Mouse (Mus musculus): ENCODE results near the gene Acan. TPM values are rescaled to one million over a fixed set of nuclear protein-coding genes. Genes with fewer than 3 reads are reported as not detected.

Acan gene
- polyA plus RNA-seq (2012), result 0.02 TPM in 1 of 2 replicates, not detected in the other

DNA sequence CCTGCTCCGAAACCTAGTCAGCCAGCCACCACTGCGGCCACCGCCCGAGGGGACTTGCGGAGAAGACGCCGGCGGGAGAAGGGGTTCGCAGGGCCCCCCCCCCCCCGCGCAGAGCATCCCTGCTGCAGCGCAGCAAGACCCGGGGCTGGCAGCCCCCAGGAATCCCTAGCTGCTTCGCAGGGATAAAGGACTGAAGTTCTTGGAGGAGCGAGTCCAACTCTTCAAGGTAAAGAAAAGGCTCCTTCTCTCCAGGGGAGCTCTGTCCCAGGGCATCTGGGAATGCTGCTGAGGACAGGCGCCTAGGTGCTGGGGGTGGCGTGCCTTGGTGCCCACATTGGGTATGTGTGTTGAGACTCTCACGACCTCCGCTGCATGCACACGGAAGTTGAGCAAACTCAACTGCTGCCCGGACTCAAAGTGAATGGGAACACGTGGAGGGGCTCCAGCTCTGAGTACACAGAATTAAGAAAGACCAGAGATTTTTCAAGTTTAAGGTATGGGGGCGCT lies at the start of gene Acan:
Gene Acan, plus strand, starts transcription at position 101 of the 507 bp plus-strand sequence.
- TF ChIP-seq GATA1 (IDR thresholded peaks at IDR 0.05; ENCODE audit: low read length), result no peak

DNA sequence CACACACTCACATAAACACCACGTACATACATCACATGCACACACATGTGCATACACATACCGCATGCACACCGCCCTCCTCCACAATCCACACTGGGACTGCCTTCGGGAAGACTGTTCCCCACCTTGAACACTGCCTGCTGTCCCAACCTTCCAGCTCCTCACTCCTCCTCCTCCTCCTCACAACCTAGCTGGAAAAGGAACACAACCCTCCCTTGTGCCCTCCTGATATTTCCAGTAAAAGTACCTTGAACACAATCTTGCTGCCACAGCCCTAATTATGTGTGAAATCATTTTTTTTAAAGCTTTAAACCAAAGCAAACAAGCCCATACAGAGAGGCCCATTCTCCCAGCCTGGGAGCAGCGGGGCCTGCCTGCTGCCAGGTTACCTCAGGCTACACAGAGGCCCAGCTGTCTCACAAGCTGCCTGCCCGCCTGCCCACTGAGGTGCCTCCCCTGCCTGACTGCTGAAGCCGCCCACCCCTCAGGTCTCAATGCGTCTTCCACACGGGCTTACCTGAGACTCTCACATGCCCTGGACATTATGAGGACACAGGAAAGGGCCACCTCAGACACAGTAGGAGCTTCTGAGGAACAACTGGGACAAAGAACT lies 31.9 kb upstream of the Acan start:
- no peak for TF ChIP-seq GATA1 (IDR thresholded peaks at IDR 0.05; ENCODE audit: low read length)

DNA sequence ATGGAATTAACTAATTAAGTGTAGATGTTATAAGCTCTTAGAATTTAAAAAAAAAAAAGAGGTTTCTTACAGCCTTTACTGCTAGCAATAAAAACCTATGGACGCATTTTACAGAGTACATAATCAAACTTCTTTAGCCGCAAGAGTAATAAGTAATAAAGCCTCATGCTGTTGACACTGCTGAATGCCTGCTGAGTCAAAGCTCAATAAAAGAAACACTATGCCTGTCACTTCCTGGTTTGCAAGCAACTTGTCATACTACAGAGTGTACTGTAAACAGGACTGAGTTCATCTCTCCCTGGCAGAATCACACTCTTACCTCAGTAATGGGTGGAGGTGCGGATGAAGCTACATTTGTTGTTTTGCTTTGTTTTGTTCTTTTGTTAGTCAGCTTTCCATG lies 24.1 kb upstream of the Acan start:
- no peak for TF ChIP-seq GATA1 (IDR thresholded peaks at IDR 0.05; ENCODE audit: low read length)

DNA sequence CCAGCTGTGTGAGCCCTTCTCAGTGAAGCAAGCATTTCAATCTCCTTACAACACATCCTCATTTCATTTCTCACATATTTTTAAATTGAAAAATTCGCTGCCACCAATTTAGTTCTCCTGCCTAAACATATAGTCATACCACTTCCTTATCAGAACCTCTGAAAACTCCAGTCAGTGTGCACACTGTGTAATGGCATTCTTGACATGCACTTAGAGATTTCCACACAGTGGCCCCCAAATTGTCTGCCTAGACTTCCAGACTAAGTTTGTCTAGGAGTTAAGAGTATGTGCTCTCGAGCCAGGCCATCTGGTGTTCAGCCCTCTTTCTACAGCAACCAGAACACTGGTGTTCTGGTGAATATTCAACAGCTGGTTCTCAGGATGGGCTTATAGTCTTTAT lies 19.5 kb upstream of the Acan start:
- TF ChIP-seq GATA1 (IDR thresholded peaks at IDR 0.05; ENCODE audit: low read length), result no peak

DNA sequence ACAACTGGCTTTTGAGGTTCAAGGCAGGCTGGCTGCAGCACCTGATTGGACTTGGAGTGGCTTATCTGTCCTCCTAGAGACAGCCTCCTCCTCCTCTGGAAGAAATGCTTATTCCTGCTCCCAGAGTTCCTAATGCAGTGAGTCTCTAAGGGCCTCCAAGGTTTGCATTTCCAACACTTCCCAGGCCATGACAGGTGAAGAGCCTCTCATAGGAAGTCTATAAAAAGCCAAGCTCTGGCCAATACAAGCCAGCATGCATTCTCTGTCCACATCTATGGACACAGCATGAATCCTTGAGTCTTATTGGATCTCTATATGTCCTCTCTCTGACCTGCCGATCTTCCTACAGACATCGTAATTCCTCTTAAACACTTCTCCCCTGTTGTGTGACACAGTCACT lies 18.8 kb upstream of the Acan start:
- no peak for TF ChIP-seq GATA1 (IDR thresholded peaks at IDR 0.05; ENCODE audit: low read length)

DNA sequence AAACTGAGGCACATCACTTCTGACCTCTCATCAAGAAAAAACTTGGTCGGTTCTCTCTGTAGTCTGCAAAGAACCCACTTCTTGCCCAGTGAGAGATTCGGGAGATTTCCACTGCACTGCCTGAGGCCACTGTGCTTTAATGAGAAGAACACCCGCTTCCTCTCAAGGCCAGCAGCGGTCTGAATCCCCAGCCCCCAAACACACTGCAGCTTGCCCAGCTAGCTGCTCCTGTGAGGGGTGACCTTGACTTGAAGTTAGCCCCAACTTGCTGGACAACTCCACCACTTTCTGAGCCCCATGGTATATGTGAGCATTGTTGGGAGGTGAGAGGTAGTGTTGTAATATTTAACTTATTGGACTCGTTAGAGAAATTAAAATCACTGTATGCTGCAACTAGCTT lies 1.2 kb upstream of the Acan start:
- no peak for TF ChIP-seq GATA1 (IDR thresholded peaks at IDR 0.05; ENCODE audit: low read length)

DNA sequence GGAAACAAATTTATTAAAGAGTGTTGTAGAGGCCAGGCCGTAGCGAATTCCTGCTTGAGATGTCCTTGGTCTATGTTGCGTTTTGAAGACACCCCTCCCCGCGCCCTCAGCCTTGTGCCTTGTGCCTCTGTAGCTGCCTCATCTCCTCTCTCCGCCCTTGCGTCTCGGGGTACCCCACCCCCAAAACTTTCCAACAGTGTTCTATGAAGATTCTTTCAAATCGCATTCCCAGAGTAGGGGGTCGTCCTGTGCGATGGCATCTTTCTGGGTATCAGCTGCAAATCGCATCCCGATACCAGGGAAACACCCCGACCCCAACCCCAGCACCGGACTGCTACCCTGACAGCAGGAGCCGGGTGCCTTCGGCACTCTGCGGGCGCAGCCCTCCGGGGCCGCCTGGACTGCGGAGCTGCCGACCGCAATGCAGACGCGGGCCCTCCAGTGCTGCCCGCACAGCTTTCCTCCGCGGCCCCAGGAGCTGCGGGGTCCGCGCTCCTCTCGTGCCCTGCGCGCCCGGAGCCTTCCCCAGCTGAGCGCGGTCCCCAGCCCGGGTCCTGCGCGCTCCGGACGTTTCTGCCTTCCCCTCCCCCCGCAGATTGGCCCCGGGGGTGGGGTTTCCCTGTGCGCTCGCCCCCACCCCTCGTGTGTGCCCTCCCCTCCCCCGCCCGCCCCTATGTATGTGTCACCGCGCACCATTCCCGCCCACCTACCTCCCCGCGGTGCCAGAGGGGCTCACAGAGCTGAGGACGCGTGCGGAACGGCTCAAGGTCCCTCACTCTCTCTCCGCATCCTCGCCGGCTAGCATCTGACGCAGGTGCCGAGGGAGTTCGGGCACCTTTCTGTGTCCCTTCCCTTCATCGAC lies 531 bp upstream of the Acan start:
- TF ChIP-seq GATA1 (IDR thresholded peaks at IDR 0.05; ENCODE audit: low read length), result no peak

DNA sequence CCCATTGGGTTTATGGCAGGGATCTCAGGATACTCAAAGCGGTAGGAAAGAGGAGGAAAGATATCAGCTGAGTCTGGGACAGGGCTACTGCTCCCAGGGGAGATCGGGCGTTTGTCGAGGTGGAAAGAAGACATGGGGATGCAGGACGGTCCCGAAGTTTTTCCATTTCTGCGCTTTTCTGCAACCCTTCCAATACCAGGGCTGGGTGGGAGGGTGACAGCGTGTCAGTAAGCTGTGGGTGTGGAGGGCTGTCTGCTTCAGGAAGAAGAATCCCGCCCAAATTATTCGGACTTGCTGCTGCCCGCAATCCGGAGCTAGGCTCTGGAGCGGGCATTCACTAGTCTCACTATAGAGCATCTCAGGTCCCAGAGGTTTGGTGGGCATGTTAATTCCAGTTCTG lies 828 bp downstream of the Acan start:
- no peak for TF ChIP-seq GATA1 (IDR thresholded peaks at IDR 0.05; ENCODE audit: low read length)

DNA sequence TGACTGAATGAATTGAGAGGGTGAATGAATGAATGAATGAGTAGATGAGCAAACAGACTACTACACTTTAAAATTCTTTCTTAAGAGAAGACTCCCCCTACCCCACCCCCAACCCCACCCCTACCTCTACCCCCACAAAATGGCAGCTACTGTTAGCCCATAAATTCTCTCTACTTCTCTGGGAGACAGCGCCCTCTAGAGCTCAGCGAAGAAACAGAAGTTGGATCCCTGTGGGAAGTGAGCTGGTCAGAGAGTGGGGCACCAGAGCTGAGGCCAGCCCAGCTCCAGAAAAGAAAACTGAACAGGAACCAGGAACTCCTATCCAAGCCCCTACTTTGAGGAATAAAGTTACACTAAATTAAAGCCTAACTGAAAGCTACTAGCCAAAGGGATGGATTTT lies 5.3 kb downstream of the Acan start:
- no peak for TF ChIP-seq GATA1 (IDR thresholded peaks at IDR 0.05; ENCODE audit: low read length)

DNA sequence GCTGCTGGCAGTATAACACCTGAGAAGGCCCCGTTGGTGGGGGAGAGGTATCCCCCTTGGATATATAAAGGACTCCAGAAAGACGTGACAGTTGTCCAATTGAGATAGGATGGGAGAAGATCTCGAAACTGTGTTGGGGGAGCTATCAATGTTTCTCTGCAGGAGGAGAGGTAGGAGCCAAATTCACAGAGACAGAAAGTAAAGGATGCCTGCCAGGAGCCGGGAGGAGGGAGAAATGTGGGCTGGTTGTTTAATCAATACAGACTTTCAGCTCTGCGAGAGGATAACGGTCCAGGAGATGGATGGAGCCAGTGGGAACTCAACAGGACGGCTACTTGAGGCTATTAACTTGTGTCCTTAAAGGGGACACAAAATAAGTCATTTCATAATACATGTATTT lies 14.2 kb downstream of the Acan start:
- no peak for TF ChIP-seq GATA1 (IDR thresholded peaks at IDR 0.05; ENCODE audit: low read length)

DNA sequence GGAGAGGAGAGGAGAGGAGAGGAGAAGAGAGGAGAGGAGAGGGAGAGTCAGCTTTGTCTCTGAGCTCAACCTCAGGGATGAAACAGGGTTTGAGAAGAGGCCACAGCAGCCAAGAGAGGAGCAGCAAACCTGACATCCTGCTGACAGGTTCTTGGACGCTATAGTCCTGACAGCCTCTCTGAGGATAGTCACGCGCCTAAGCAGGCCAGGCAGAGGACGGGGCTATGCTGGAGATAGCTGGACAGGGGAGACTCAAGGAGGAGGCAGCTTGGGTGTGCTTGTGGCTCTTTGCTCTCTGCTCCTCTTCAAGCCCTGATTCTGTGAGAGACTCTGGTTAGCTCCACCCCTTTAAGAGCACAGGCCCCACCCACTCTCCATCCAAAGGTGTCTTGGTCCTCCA lies 14.9 kb downstream of the Acan start:
- TF ChIP-seq GATA1 (IDR thresholded peaks at IDR 0.05; ENCODE audit: low read length), result no peak

DNA sequence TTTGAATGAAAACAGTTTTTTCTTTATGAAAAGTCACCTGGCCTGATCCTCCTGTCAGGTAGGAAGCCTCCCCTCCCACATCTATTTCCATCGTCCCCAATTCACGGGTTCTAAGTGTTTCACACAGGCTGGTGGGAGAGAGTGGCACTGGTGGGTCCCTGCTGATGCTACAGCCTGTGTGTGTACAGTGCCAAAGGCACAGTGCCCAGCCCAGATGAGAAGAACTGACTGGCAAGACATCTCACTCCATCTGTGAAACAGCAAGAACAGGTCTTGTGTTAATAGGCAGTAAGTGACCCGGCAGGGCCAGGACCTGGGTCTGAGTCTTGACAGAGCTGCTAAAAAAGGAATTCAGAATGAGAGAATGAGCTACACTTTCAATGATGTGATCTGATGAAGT lies 25.9 kb downstream of the Acan start:
- TF ChIP-seq GATA1 (IDR thresholded peaks at IDR 0.05; ENCODE audit: low read length), result no peak

DNA sequence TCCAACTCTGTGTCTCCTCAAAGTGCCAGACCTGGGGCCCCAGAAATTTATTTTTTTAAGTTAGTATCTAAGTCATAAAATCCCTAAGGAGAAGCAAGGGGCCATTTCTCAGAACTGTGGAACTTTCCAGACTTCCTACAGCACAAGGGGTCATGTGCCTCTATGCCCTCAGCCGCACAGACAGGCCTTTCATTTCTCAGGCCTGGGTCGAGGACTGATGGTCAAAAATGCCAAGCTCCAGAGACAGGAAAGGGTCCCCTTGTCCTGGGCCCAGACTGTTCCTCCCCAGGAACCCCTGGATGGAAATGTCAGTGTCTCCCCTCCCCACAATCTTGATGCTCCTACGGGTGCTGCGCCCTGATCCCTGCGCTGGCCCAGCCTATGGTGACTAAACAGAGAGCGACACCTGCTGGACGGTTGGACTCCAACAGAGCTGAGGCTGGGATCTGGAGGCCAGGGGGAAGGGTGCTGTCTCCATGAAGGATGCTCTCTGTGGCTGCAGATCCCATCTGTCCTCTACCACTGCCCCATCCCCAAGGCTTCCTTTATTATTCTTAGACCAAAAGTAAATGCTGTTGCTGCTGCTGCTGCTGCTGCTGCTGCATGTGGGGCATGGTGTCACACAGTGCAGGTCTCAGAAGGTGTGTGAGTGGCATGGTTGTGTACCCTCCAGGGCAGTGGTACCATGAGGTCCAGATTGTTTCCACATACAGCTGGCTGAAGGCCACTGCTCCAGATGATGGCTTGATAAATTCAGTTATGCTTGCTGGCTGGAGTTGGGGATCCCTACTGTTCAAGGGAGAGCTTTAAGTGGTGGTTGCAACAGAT lies 27.5 kb downstream of the Acan start:
- TF ChIP-seq GATA1 (IDR thresholded peaks at IDR 0.05; ENCODE audit: low read length), result no peak

DNA sequence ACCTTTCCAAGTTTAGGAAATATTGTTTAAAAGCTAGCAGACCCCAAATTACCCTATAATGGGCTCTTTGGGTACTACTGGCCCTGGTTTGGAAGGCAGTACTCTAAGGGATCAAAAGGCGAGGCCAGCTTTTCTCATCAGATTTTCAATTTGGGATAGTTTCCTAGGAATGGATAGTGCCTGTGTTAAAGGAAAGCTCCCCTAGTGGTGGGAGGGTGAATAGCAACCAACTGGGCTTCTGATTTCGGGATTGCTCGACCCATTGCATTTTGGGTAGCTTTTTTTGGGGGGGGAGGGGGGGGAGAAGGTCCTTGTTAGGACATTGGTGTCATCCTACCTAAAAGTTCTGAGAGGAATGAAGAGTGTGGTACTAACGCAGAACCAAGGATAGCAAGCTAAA lies 35.8 kb downstream of the Acan start:
- TF ChIP-seq GATA1 (IDR thresholded peaks at IDR 0.05; ENCODE audit: low read length), result no peak

DNA sequence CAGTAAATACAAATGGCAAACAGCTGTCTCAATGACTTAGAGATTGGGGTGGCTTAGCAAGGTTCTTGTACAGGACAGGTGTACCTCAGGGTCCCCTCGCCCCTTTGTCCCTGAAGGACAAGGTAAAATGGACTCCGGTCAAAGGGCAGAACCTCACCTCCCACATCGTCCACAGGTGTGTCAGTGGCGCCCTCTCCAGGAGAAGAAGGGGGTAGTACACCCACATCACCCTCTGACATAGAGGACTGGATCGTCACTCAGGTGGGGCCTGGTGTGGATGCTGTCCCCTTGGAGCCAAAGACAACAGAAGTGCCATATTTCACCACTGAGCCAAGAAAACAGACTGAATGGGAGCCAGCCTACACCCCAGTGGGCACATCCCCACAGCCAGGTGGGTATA lies 43.2 kb downstream of the Acan start:
- no peak for TF ChIP-seq GATA1 (IDR thresholded peaks at IDR 0.05; ENCODE audit: low read length)

DNA sequence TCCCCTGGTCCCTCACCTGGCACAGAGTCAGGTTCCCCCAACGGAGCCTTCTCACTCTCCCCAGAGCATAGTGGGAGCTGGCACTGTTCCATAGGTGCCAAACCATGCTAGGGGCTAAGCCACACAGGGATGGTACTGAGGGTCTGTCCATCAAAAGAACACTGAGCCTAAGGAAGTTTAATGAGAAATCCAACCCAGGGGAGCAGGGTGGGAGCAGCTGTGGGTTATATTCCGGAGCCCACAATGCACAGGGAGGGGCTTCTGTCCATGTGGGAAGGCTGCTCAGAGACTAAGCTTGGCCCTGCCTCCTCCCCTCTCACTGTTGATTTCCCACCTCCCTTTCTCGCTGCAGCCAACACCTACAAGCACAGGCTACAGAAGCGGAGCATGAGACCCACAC lies 60.6 kb downstream of the Acan start:
- no peak for TF ChIP-seq GATA1 (IDR thresholded peaks at IDR 0.05; ENCODE audit: low read length)
